Mouse (Mus musculus) midbrain, embryonic 12.5 days (tissue): ENCODE results near the gene Gtpbp1. TPM values are rescaled to one million over a fixed set of nuclear protein-coding genes. Genes with fewer than 3 reads are reported as not detected.
"Not testable (repeated sequence)": the region's sequence is repeated elsewhere in the genome, so short reads cannot be mapped to it uniquely, and the experiment has no call there.

Experiments
- ATAC-seq: fragments of 200-750 bp; cut with Nextera tagmentation; 2 replicates; pipeline ENCODE4 v1.8.0; 2017; ENCODE audit warnings: low read depth, moderate TSS enrichment, moderate library complexity; ENCODE audit not compliant: low FRiP score
- H3K27ac ChIP-seq: fragments of 300-500 bp; sonication (generic); replicated peaks from 2 replicates; pipeline ENCODE4 v1.5.1; 2016; ENCODE audit warnings: mild to moderate bottlenecking
- H3K27me3 ChIP-seq: fragments of 300-500 bp; sonication (generic); 2 replicates; pipeline ENCODE4 v1.6.1; 2016; ENCODE audit warnings: mild to moderate bottlenecking
- H3K36me3 ChIP-seq: fragments of 300-500 bp; sonication (generic); 2 replicates; pipeline ENCODE4 v1.6.1; 2016
- H3K4me1 ChIP-seq: fragments of 300-500 bp; sonication (generic); 2 replicates; pipeline ENCODE4 v1.6.1; 2016
- H3K4me2 ChIP-seq: fragments of 300-500 bp; sonication (generic); replicated peaks from 2 replicates; pipeline ENCODE4 v1.6.1; 2016; ENCODE audit warnings: mild to moderate bottlenecking, moderate library complexity
- H3K4me3 ChIP-seq: fragments of 300-500 bp; sonication (generic); 2 replicates; pipeline ENCODE4 v1.5.1; 2016; ENCODE audit warnings: mild to moderate bottlenecking
- H3K9ac ChIP-seq: fragments of 300-500 bp; sonication (generic); replicated peaks from 2 replicates; pipeline ENCODE4 v1.6.1; 2016; ENCODE audit warnings: mild to moderate bottlenecking, moderate library complexity
- H3K9me3 ChIP-seq: fragments of 300-500 bp; sonication (generic); 2 replicates; pipeline ENCODE4 v1.6.1; 2016; ENCODE audit warnings: mild to moderate bottlenecking
- WGBS: fragments of 180-500 bp; shearing (Covaris S2); methylation state at CpG from one replicate; pipeline ENCODE4 v1.1.7; 2016; 5-methylcytosine and 5-hydroxymethylcytosine counted together
- polyA plus RNA-seq: library from polyadenylated mRNA; unstranded; fragments of >200 nt; fragmentation: Nextera tagmentation; extraction: Ambion mirVana; gene quantifications from 2 replicates; pipeline ENCODE4 v1.2.1, GENCODE M21; 2016

Gene Gtpbp1
- polyA plus RNA-seq, 1 experiment from 2014 or later = 51.0 TPM

GRCm38 (mm10) chr15:79669195-79669594 lies 21.4 kb upstream of the Gtpbp1 start:
- whole genome bisulfite sequencing = 73% methylated on average over 10 of the region's 10 CpGs
- peaks cover 44% of the 10 kb centered on the region for H3K36me3 ChIP-seq
- no peak for ATAC-seq

DNA sequence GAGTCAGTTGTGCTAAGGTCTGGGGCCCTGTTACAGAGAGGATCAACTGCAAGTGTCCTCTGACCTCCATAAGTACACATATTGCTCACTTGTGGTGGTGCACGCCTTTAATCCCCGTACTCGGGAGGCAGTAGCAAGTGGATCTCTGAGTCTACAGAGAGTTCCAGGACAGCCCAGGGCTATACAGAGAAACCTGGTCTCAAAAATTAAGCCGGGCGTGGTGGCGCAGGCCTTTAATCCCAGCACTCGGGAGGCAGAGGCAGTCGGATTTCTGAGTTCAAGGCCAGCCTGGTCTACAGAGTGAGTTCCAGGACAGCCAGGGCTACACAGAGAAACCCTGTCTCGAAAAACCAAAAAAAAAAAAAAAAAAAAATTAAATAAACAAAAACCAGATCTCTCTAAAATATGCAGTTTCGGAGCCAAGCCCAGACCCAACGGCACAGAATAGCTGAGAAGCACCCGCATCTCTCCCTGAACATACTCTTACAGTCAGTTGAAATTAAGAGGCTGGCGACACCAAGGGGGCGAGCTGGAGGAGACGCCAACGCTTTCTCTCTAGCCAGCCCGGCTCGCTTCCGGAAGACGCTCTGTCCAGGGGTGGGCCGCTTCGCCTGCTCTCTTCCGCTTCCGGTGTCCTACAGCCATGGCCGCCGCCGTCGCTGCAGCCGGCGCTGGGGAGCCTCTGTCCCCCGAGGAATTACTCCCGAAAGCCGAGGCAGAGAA lies 20.2 kb upstream of the Gtpbp1 start, which contains the start of gene Tomm22:
Tomm22 (plus strand) TSS at position 613 of the 723 bp plus-strand sequence.
- H3K27ac ChIP-seq = 0 out of 2 replicates have a peak within 1 kb of the TSS, but pooled peaks have one; percentile 52
- peaks cover 6% of the 10 kb centered on the region for H3K4me1 ChIP-seq
- no peaks in the 10 kb centered on the region for H3K27me3 ChIP-seq
- no peaks in the 10 kb centered on the region for H3K9me3 ChIP-seq
- H3K4me3 ChIP-seq = peak within 1 kb of the TSS; percentile 95
- peak within 1 kb of the TSS; percentile 90 for H3K9ac ChIP-seq
- ATAC-seq = peak; percentile 96
- WGBS = 18% methylated on average over 32 of the region's 33 CpGs
- peaks cover 56% of the 10 kb centered on the region for H3K36me3 ChIP-seq
- H3K4me2 ChIP-seq = peak within 1 kb of the TSS; percentile 66

More at GRCm38 (mm10) chr15:79669195-79669594, 21.4 kb upstream of the Gtpbp1 start:
- Histone ChIP-seq H3K27ac (no peak overlapping the region), H3K27me3 (no peaks in the 10 kb centered on the region), H3K9me3 (no peaks in the 10 kb centered on the region), H3K4me1 (peaks cover 6% of the 10 kb centered on the region), H3K4me3 (no peak overlapping the region), H3K9ac (no peak overlapping the region), H3K4me2 (no peak overlapping the region)

- Histone ChIP-seq H3K4me3 (peak overlapping the region; percentile 95), H3K9me3 (no peaks in the 10 kb centered on the region), H3K4me2 (peak overlapping the region; percentile 66), H3K27ac (0 out of 2 replicates have a peak overlapping the region, but pooled peaks have one; percentile 52), H3K9ac (peak overlapping the region; percentile 90), H3K36me3 (peaks cover 55% of the 10 kb centered on the region), H3K27me3 (no peaks in the 10 kb centered on the region), H3K4me1 (peaks cover 6% of the 10 kb centered on the region)
- under 1% methylated on average over 27 of the region's 37 CpGs for WGBS
- peak; percentile 67; the same call in 1 of the 2 replicates for ATAC-seq
Observed at GRCm38 (mm10) chr15:79670972-79671299, 19.7 kb upstream of the Gtpbp1 start.

- not testable (repeated sequence) for H3K9ac ChIP-seq, ATAC-seq, H3K9me3 ChIP-seq, H3K4me1 ChIP-seq, H3K27me3 ChIP-seq, H3K27ac ChIP-seq
- Histone ChIP-seq H3K36me3 (peaks cover 55% of the 10 kb centered on the region), H3K4me2 (peak overlapping the region; percentile 66), H3K4me3 (peak overlapping the region; percentile 95; the same call in 1 of the 2 replicates)
- 89% methylated on average over 11 of the region's 11 CpGs for WGBS
Observed at GRCm38 (mm10) chr15:79671828-79672348, 18.8 kb upstream of the Gtpbp1 start.

GRCm38 (mm10) chr15:79677936-79678335 lies 12.7 kb upstream of the Gtpbp1 start:
- Histone ChIP-seq H3K27ac (no peak overlapping the region), H3K9ac (no peak overlapping the region), H3K36me3 (peaks cover 39% of the 10 kb centered on the region), H3K4me2 (no peak overlapping the region), H3K4me1 (peaks cover 1% of the 10 kb centered on the region), H3K9me3 (no peaks in the 10 kb centered on the region), H3K4me3 (no peak overlapping the region), H3K27me3 (no peaks in the 10 kb centered on the region)
- ATAC-seq = no peak
- WGBS = 88% methylated on average over 2 of the region's 2 CpGs

DNA sequence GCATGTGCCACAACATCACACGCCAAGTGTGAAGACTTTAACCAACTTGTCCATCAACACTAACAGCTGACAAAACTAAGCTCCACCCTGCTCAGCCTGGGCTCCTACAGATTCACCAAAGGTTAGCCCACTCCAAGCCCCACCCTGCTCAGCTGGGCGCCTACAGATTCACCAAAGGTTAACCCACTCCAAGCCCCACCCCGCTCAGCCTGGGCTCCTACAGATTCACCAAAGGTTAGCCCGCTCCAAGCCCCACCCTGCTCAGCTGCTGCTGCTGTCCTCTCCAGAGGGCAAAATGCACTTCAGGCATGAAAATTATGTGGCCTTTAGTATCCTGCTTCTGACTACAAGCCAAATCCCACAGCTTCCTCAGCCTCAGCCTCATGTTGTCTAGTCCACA lies 8.7 kb upstream of the Gtpbp1 start:
- Histone ChIP-seq H3K4me1 (peaks cover 38% of the 10 kb centered on the region), H3K27ac (no peak overlapping the region), H3K9ac (no peak overlapping the region), H3K36me3 (no peaks in the 10 kb centered on the region), H3K27me3 (no peaks in the 10 kb centered on the region), H3K9me3 (no peaks in the 10 kb centered on the region), H3K4me3 (no peak overlapping the region), H3K4me2 (no peak overlapping the region)
- 85% methylated on average over 4 of the region's 4 CpGs for WGBS
- ATAC-seq = no peak

GRCm38 (mm10) chr15:79683146-79683545 lies 7.5 kb upstream of the Gtpbp1 start:
- Histone ChIP-seq H3K4me1 (peaks cover 39% of the 10 kb centered on the region), H3K36me3 (no peaks in the 10 kb centered on the region), H3K27me3 (no peaks in the 10 kb centered on the region), H3K9ac (no peak overlapping the region; the same call in 1 of the 2 replicates), H3K4me2 (no peak overlapping the region), H3K9me3 (no peaks in the 10 kb centered on the region), H3K27ac (no peak overlapping the region), H3K4me3 (no peak overlapping the region)
- WGBS = 92% methylated on average over 6 of the region's 6 CpGs
- ATAC-seq = no peak

DNA sequence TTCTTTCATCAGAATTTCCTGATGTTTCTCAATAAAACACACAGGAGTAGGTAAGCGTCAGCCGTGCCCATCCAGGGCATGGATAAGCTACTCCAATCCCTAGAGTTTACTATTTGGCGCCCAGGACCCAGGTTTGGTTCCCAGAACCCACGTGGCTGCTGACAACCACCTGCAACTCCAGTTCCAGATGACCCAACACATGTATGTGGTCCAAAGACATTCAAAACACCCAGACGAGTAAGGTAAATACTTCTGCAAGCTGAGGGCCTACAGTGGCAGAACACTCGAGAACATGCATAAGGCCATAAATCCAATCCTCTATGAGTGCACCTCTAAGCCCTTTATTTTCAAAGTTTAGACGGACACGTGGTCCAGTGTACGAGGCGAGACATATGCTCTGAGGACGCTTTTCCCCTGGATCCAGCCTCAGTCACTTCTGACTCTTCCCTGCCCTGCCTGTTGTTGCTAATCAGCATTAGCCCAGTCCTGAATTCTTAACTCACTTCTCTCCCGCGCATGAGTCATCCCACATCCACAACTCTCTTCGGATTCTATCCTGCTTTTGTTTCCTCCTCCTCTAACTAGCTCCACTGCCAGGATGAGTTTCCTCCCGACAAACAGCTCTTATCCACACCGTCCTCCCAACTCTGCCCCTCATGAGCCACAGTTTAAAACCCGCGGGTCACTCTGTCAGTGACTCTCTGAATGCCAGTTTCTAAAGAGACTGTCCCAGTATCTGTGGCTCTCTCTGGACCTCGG lies 6.8 kb upstream of the Gtpbp1 start:
- Histone ChIP-seq H3K9ac (peak overlapping the region; percentile 84; the same call in 1 of the 2 replicates), H3K9me3 (no peaks in the 10 kb centered on the region), H3K27me3 (no peaks in the 10 kb centered on the region), H3K4me3 (no peak overlapping the region), H3K4me1 (peaks cover 44% of the 10 kb centered on the region), H3K27ac (no peak overlapping the region), H3K36me3 (no peaks in the 10 kb centered on the region), H3K4me2 (peak overlapping the region; percentile 80)
- WGBS = 78% methylated on average over 19 of the region's 19 CpGs
- no peak for ATAC-seq

DNA sequence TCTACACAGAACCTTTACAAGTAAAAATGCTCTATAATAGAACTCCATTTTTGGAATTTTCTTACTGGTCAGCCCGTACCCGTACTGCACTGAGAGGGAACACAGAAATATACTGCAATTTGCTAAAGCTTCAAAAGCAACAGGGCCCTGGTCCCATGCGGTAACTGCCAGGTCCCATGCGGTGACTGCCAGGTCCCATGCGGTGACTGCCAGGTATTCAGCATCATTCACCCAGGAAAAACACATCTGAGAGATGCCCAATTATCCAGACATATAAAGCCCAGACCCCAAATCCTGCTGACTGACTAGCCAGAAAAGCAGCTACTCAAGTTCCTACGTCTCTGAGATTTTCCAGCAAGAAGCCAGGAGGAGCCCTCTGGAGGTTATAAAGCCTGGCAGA lies 6.0 kb upstream of the Gtpbp1 start:
- Histone ChIP-seq H3K4me3 (peak overlapping the region; percentile 89; the same call in 1 of the 2 replicates), H3K4me1 (peaks cover 45% of the 10 kb centered on the region), H3K9ac (peak overlapping the region; percentile 84; the same call in 1 of the 2 replicates), H3K4me2 (peak overlapping the region; percentile 80), H3K27ac (no peak overlapping the region), H3K9me3 (no peaks in the 10 kb centered on the region), H3K27me3 (0 out of 2 replicates have a peak, but pooled peaks cover 4% of the 10 kb centered on the region), H3K36me3 (no peaks in the 10 kb centered on the region)
- WGBS = 92% methylated on average over 6 of the region's 6 CpGs
- ATAC-seq = no peak

- Histone ChIP-seq H3K9ac (peak overlapping the region; percentile 84), H3K4me2 (peak overlapping the region; percentile 80), H3K4me1 (peaks cover 51% of the 10 kb centered on the region), H3K4me3 (peak overlapping the region; percentile 89), H3K36me3 (no peaks in the 10 kb centered on the region), H3K27ac (no peak overlapping the region), H3K27me3 (0 out of 2 replicates have a peak, but pooled peaks cover 4% of the 10 kb centered on the region), H3K9me3 (no peaks in the 10 kb centered on the region)
- ATAC-seq = no peak
- 66% methylated on average over 6 of the region's 6 CpGs for WGBS
Observed at GRCm38 (mm10) chr15:79685141-79685641, 5.5 kb upstream of the Gtpbp1 start.

DNA sequence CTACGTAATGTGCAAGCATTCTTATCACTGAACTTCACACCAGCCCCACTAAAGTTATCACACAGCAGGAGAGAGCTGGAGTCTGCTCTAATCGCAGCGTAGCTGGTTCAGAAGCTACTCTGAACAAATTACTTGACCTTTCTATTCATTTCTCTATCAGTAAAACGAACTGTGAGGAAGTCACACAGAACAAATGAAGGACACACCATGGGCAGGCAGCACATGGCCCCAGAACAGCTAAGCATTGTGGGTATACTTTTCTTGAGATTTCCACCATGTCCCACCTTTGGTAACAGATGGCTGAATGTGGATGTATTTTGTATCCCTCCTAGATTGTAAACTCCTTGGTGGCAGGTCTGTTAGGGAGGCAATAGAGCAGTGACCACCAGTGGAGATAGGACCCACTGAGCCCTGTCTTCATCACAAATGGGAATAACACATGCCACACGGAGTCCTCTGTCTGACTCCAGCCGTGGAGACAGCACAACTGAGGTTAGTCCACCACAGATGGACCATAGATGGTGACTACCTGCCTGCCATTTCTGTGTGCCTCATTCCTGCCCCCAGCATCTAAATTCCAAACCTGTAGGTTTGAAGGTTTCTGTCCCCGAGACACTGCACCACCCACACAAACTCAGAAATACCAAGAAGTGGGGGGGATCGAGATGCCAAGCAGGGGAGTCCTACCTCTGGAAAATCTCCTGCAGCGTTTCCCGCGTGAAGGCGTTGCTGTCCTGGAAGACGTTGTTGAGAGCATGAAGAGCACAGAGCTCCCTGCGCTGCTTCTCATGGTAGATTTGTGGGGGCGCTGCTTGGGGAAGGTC lies 4.4 kb upstream of the Gtpbp1 start:
- ATAC-seq = no peak

More for the DNA sequence above, 4.4 kb upstream of the Gtpbp1 start:
- H3K27ac ChIP-seq = no peak overlapping the region
- H3K4me3 ChIP-seq = peak overlapping the region; percentile 89
- H3K9me3 ChIP-seq = no peaks in the 10 kb centered on the region
- H3K4me2 ChIP-seq = peak overlapping the region; percentile 80
- H3K4me1 ChIP-seq = peaks cover 51% of the 10 kb centered on the region
- no peaks in the 10 kb centered on the region for H3K36me3 ChIP-seq
- WGBS = 24% methylated on average over 15 of the region's 15 CpGs
- 0 out of 2 replicates have a peak, but pooled peaks cover 4% of the 10 kb centered on the region for H3K27me3 ChIP-seq
- peak overlapping the region; percentile 84 for H3K9ac ChIP-seq
